Mouse (Mus musculus) C2C12 (cell line): ENCODE measurements around the gene Ssh2.

Experiments used
- CEBPB ChIP-seq: IDR thresholded peaks from one replicate; pipeline ENCODE4 v1.6.1; 2011; ENCODE audit warnings: low read depth, mild to moderate bottlenecking, control low read depth, moderate library complexity
- CTCF ChIP-seq: IDR thresholded peaks from one replicate; pipeline ENCODE4 v1.5.1; 2011; ENCODE audit not compliant: control insufficient read depth, insufficient read depth, insufficient read length
- FOSL1 ChIP-seq: IDR thresholded peaks from one replicate; pipeline ENCODE4 v1.8.0; 2011; ENCODE audit warnings: mild to moderate bottlenecking, low read length; ENCODE audit not compliant: poor library complexity, insufficient read depth, severe bottlenecking
- MAX ChIP-seq: IDR thresholded peaks from one replicate; pipeline ENCODE4 v1.6.1; 2011; ENCODE audit warnings: mild to moderate bottlenecking, control low read depth
- MYOD1 ChIP-seq: IDR thresholded peaks from one replicate; pipeline ENCODE4 v1.6.1; 2011; ENCODE audit warnings: low read depth; ENCODE audit not compliant: control insufficient read depth, insufficient read length
- MYOG ChIP-seq: IDR thresholded peaks from one replicate; pipeline ENCODE4 v1.6.1; 2011; ENCODE audit not compliant: control insufficient read depth, insufficient read length; ENCODE audit errors: extremely low read depth
- USF1 ChIP-seq: IDR thresholded peaks from one replicate; pipeline ENCODE4 v1.6.1; 2011; ENCODE audit warnings: low read depth, mild to moderate bottlenecking, control low read depth, moderate library complexity

DNA sequence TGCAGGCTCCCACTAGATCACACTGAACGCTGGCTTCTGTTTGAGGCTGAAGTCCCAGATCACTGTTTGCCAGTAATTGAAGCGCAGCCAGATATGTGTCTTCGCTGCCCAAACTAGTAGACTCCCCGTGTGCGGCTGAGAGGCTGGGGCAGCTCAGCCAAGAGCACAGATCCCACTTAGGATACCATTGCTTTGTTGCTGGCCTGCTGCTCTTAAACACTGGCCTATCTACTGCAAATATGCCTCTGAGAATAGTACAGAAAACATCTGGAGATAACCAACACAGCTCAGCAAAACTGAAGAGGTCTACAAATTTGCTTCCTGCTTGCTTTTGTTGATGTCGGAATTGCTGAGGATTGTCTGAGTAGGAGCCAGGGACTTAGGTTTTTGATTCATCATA lies 240.8 kb downstream of the Ssh2 start:
- TF ChIP-seq CTCF: no peak
- no peak for TF ChIP-seq FOSL1
- TF ChIP-seq CEBPB: no peak
- TF ChIP-seq MYOD1: no peak
- TF ChIP-seq MYOG: no peak
- TF ChIP-seq MAX: no peak
- no peak for TF ChIP-seq USF1
